Mouse (Mus musculus): ENCODE measurements around the gene Zfp644. TPM values are rescaled to one million over a fixed set of nuclear protein-coding genes. Genes with fewer than 3 reads are reported as not detected.

Zfp644 gene
- polyA plus RNA-seq, 1 experiment from 2014 or later = 64.7 TPM

- H3K36me3 ChIP-seq (ENCODE audit: control insufficient read depth, insufficient read depth, low read length) = peaks cover 2% of the 10 kb centered on the region; the same call in 1 of the 2 replicates
- H3K4me1 ChIP-seq (ENCODE audit: control insufficient read depth, insufficient read depth, low read length) = no peaks in the 10 kb centered on the region
- 93% methylated on average over 2 of the region's 2 CpGs for WGBS
- H3K27me3 ChIP-seq (ENCODE audit: control insufficient read depth, insufficient read depth, low read depth, low read length) = no peaks in the 10 kb centered on the region
- no peak overlapping the region for H3K4me2 ChIP-seq (ENCODE audit: low read length)
- no peak overlapping the region for H3K9ac ChIP-seq (ENCODE audit: low read depth, low read length)
- no peak for ATAC-seq
- no peak overlapping the region for H3K27ac ChIP-seq (ENCODE audit: low read length)
- H3K9me3 ChIP-seq (replicated peaks; ENCODE audit: control insufficient read depth, low read length, poor library complexity, severe bottlenecking) = no peaks in the 10 kb centered on the region
- H3K4me3 ChIP-seq (ENCODE audit: low read depth, low read length) = no peak overlapping the region
These were observed 82.1 kb downstream of the Zfp644 start for GRCm38 (mm10) chr5:106615006-106615405.

GRCm38 (mm10) chr5:106614570-106614969 is 82.5 kb downstream of the Zfp644 start:
- ATAC-seq = no peak
- 87% methylated on average over 7 of the region's 7 CpGs for WGBS
- H3K36me3 ChIP-seq (ENCODE audit: control insufficient read depth, insufficient read depth, low read length) = peaks cover 2% of the 10 kb centered on the region; the same call in 1 of the 2 replicates

GRCm38 (mm10) chr5:106612151-106612550 is 84.9 kb downstream of the Zfp644 start:
- Histone ChIP-seq H3K4me1 (ENCODE audit: control insufficient read depth, insufficient read depth, low read length) (no peaks in the 10 kb centered on the region), H3K27me3 (ENCODE audit: control insufficient read depth, insufficient read depth, low read depth, low read length) (no peaks in the 10 kb centered on the region), H3K36me3 (ENCODE audit: control insufficient read depth, insufficient read depth, low read length) (peaks cover 2% of the 10 kb centered on the region; the same call in 1 of the 2 replicates), H3K9ac (ENCODE audit: low read depth, low read length) (no peak overlapping the region), H3K4me2 (ENCODE audit: low read length) (no peak overlapping the region), H3K9me3 (replicated peaks; ENCODE audit: control insufficient read depth, low read length, poor library complexity, severe bottlenecking) (no peaks in the 10 kb centered on the region), H3K27ac (ENCODE audit: low read length) (no peak overlapping the region), H3K4me3 (ENCODE audit: low read depth, low read length) (no peak overlapping the region)
- ATAC-seq = no peak
- 95% methylated on average over 2 of the region's 2 CpGs for WGBS

More at GRCm38 (mm10) chr5:106614570-106614969, 82.5 kb downstream of the Zfp644 start:
- H3K4me2 ChIP-seq (ENCODE audit: low read length) = no peak overlapping the region
- no peak overlapping the region for H3K27ac ChIP-seq (ENCODE audit: low read length)
- H3K27me3 ChIP-seq (ENCODE audit: control insufficient read depth, insufficient read depth, low read depth, low read length) = no peaks in the 10 kb centered on the region
- H3K4me1 ChIP-seq (ENCODE audit: control insufficient read depth, insufficient read depth, low read length) = no peaks in the 10 kb centered on the region
- H3K4me3 ChIP-seq (ENCODE audit: low read depth, low read length) = no peak overlapping the region
- no peaks in the 10 kb centered on the region for H3K9me3 ChIP-seq (replicated peaks; ENCODE audit: control insufficient read depth, low read length, poor library complexity, severe bottlenecking)
- H3K9ac ChIP-seq (ENCODE audit: low read depth, low read length) = no peak overlapping the region

- no peak within 1 kb of the TSS for H3K27ac ChIP-seq (ENCODE audit: low read length)
- WGBS = 93% methylated on average over 4 of the region's 4 CpGs
- no peak within 1 kb of the TSS for H3K4me2 ChIP-seq (ENCODE audit: low read length)
- H3K4me1 ChIP-seq (ENCODE audit: control insufficient read depth, insufficient read depth, low read length) = no peaks in the 10 kb centered on the region
- no peaks in the 10 kb centered on the region for H3K36me3 ChIP-seq (ENCODE audit: control insufficient read depth, insufficient read depth, low read length)
- no peak for ATAC-seq
- no peaks in the 10 kb centered on the region for H3K27me3 ChIP-seq (ENCODE audit: control insufficient read depth, insufficient read depth, low read depth, low read length)
- no peaks in the 10 kb centered on the region for H3K9me3 ChIP-seq (replicated peaks; ENCODE audit: control insufficient read depth, low read length, poor library complexity, severe bottlenecking)
- H3K4me3 ChIP-seq (ENCODE audit: low read depth, low read length) = no peak within 1 kb of the TSS
- H3K9ac ChIP-seq (ENCODE audit: low read depth, low read length) = no peak within 1 kb of the TSS
These were observed 88.3 kb downstream of the Zfp644 start, which contains the start of gene Gm17304 for GRCm38 (mm10) chr5:106608798-106609197. TSS of gene Gm17304 (plus strand) at chr5:106609098.

- Histone ChIP-seq H3K9me3 (replicated peaks; ENCODE audit: control insufficient read depth, low read length, poor library complexity, severe bottlenecking) (no peaks in the 10 kb centered on the region), H3K27me3 (ENCODE audit: control insufficient read depth, insufficient read depth, low read depth, low read length) (no peaks in the 10 kb centered on the region), H3K4me3 (ENCODE audit: low read depth, low read length) (no peak overlapping the region), H3K4me1 (ENCODE audit: control insufficient read depth, insufficient read depth, low read length) (no peaks in the 10 kb centered on the region), H3K27ac (ENCODE audit: low read length) (no peak overlapping the region), H3K9ac (ENCODE audit: low read depth, low read length) (no peak overlapping the region), H3K36me3 (ENCODE audit: control insufficient read depth, insufficient read depth, low read length) (no peaks in the 10 kb centered on the region), H3K4me2 (ENCODE audit: low read length) (no peak overlapping the region)
- ATAC-seq = no peak
- WGBS = 85% methylated on average over 5 of the region's 5 CpGs
These were observed 90.0 kb downstream of the Zfp644 start for GRCm38 (mm10) chr5:106607081-106607480.

- no peaks in the 10 kb centered on the region for H3K9me3 ChIP-seq (replicated peaks; ENCODE audit: control insufficient read depth, low read length, poor library complexity, severe bottlenecking)
- H3K27ac ChIP-seq (ENCODE audit: low read length) = no peak overlapping the region
- H3K36me3 ChIP-seq (ENCODE audit: control insufficient read depth, insufficient read depth, low read length) = no peaks in the 10 kb centered on the region
- H3K4me1 ChIP-seq (ENCODE audit: control insufficient read depth, insufficient read depth, low read length) = no peaks in the 10 kb centered on the region
- no peak overlapping the region for H3K9ac ChIP-seq (ENCODE audit: low read depth, low read length)
- H3K4me2 ChIP-seq (ENCODE audit: low read length) = no peak overlapping the region
- 88% methylated on average over 6 of the region's 6 CpGs for WGBS
- no peaks in the 10 kb centered on the region for H3K27me3 ChIP-seq (ENCODE audit: control insufficient read depth, insufficient read depth, low read depth, low read length)
- no peak overlapping the region for H3K4me3 ChIP-seq (ENCODE audit: low read depth, low read length)
- ATAC-seq = no peak
These were observed 92.0 kb downstream of the Zfp644 start for GRCm38 (mm10) chr5:106605096-106605495.

- Histone ChIP-seq H3K27me3 (ENCODE audit: control insufficient read depth, insufficient read depth, low read depth, low read length) (no peaks in the 10 kb centered on the region), H3K4me2 (ENCODE audit: low read length) (no peak overlapping the region), H3K9ac (ENCODE audit: low read depth, low read length) (no peak overlapping the region), H3K9me3 (replicated peaks; ENCODE audit: control insufficient read depth, low read length, poor library complexity, severe bottlenecking) (no peaks in the 10 kb centered on the region), H3K36me3 (ENCODE audit: control insufficient read depth, insufficient read depth, low read length) (no peaks in the 10 kb centered on the region), H3K4me1 (ENCODE audit: control insufficient read depth, insufficient read depth, low read length) (no peaks in the 10 kb centered on the region), H3K27ac (ENCODE audit: low read length) (no peak overlapping the region), H3K4me3 (ENCODE audit: low read depth, low read length) (no peak overlapping the region)
- WGBS = 93% methylated on average over 5 of the region's 5 CpGs
- no peak for ATAC-seq
These were observed 92.7 kb downstream of the Zfp644 start for GRCm38 (mm10) chr5:106604381-106604780.

- H3K9me3 ChIP-seq (replicated peaks; ENCODE audit: control insufficient read depth, low read length, poor library complexity, severe bottlenecking) = no peaks in the 10 kb centered on the region
- 34% methylated on average over 8 of the region's 8 CpGs for WGBS
- ATAC-seq = 0 out of 2 replicates have a peak, but pooled peaks have one; percentile 52
- 0 out of 2 replicates have a peak, but pooled peaks cover 4% of the 10 kb centered on the region for H3K4me1 ChIP-seq (ENCODE audit: control insufficient read depth, insufficient read depth, low read length)
- H3K4me3 ChIP-seq (ENCODE audit: low read depth, low read length) = no peak overlapping the region
- no peak overlapping the region for H3K9ac ChIP-seq (ENCODE audit: low read depth, low read length)
- H3K36me3 ChIP-seq (ENCODE audit: control insufficient read depth, insufficient read depth, low read length) = no peaks in the 10 kb centered on the region
- H3K4me2 ChIP-seq (ENCODE audit: low read length) = no peak overlapping the region
- no peaks in the 10 kb centered on the region for H3K27me3 ChIP-seq (ENCODE audit: control insufficient read depth, insufficient read depth, low read depth, low read length)
- no peak overlapping the region for H3K27ac ChIP-seq (ENCODE audit: low read length)
These were observed 97.6 kb downstream of the Zfp644 start for GRCm38 (mm10) chr5:106599482-106599881.

- H3K36me3 ChIP-seq (ENCODE audit: control insufficient read depth, insufficient read depth, low read length) = no peaks in the 10 kb centered on the region
- no peak overlapping the region for H3K4me3 ChIP-seq (ENCODE audit: low read depth, low read length)
- H3K27me3 ChIP-seq (ENCODE audit: control insufficient read depth, insufficient read depth, low read depth, low read length) = no peaks in the 10 kb centered on the region
- H3K9ac ChIP-seq (ENCODE audit: low read depth, low read length) = no peak overlapping the region
- WGBS = 63% methylated on average over 2 of the region's 2 CpGs
- no peaks in the 10 kb centered on the region for H3K9me3 ChIP-seq (replicated peaks; ENCODE audit: control insufficient read depth, low read length, poor library complexity, severe bottlenecking)
- H3K4me2 ChIP-seq (ENCODE audit: low read length) = no peak overlapping the region
- H3K27ac ChIP-seq (ENCODE audit: low read length) = no peak overlapping the region
- no peak for ATAC-seq
- 0 out of 2 replicates have a peak, but pooled peaks cover 4% of the 10 kb centered on the region for H3K4me1 ChIP-seq (ENCODE audit: control insufficient read depth, insufficient read depth, low read length)
These were observed 99.6 kb downstream of the Zfp644 start for GRCm38 (mm10) chr5:106597472-106597871.
